ENCODE assay signal across 9 mouse cellular contexts in genomic region chr1:167689232-167689261, GRCm38 (mm10). TPM values are rescaled to one million over a fixed set of nuclear protein-coding genes. Genes with fewer than 3 reads are reported as not detected.
DNase-seq lines count a peak whose midpoint lies in the region; ATAC-seq and TF ChIP-seq lines count a peak whose summit lies in the region.
"Had no signal": no experiment of that assay in that cellular context is flagged by ENCODE, and none has a peak within 500 bp of the region (broad histone marks: within the 10 kb centered on the region; RNA-seq: fewer than 3 reads in every experiment).

Gene Lmx1a, plus strand, starts transcription at chr1:167689237.

- H3K9ac ChIP-seq in liver, adult 2 months (ENCODE audit: low read depth, low read length): no peak within 1 kb of the TSS
- peak within 1 kb of the TSS; percentile 62 for H3K9ac ChIP-seq in forebrain, embryonic 13.5 days
- H3K9ac ChIP-seq in limb, embryonic 11.5 days (ENCODE audit: low read length): peak within 1 kb of the TSS; percentile 55
- peak within 1 kb of the TSS; percentile 21; the same call in 1 of the 2 replicates for H3K9ac ChIP-seq in neural tube, embryonic 14.5 days (replicated peaks; ENCODE audit: low read depth, low read length)

- H3K27ac ChIP-seq in liver, adult 2 months (replicated peaks; ENCODE audit: insufficient read depth, low read depth, low read length): no peak within 1 kb of the TSS
- H3K27ac ChIP-seq in forebrain, embryonic 13.5 days: no peak within 1 kb of the TSS; the same call in 1 of the 2 replicates
- no peak within 1 kb of the TSS for H3K27ac ChIP-seq in limb, embryonic 11.5 days (replicated peaks; ENCODE audit: low read depth, low read length)
- H3K27ac ChIP-seq in neural tube, embryonic 14.5 days (ENCODE audit: low read depth, low read length): no peak within 1 kb of the TSS

- no peak for TF ChIP-seq POLR2A in liver, adult 2 months (IDR thresholded peaks at IDR 0.05; ENCODE audit: extremely low read depth, insufficient read depth, low read length)

- H3K27me3 ChIP-seq in liver, adult 2 months (ENCODE audit: control insufficient read depth, insufficient read depth, low read length): peaks cover 39% of the 10 kb centered on the region
- peaks cover 88% of the 10 kb centered on the region for H3K27me3 ChIP-seq in forebrain, embryonic 13.5 days
- peaks cover 71% of the 10 kb centered on the region for H3K27me3 ChIP-seq in limb, embryonic 11.5 days (ENCODE audit: control insufficient read depth, insufficient read depth, low read length)
- H3K27me3 ChIP-seq in neural tube, embryonic 14.5 days (ENCODE audit: control insufficient read depth, insufficient read depth, low read length): peaks cover 54% of the 10 kb centered on the region

- WGBS in liver, adult 2 months: 0% methylated on average over 3 of the region's 3 CpGs
- WGBS in forebrain, embryonic 13.5 days: 0% methylated on average over 2 of the region's 3 CpGs
- 0% methylated on average over 3 of the region's 3 CpGs for WGBS in limb, embryonic 11.5 days
- WGBS in neural tube, embryonic 14.5 days: 4% methylated on average over 3 of the region's 3 CpGs

- H3K79me2 ChIP-seq in liver, adult 2 months (ENCODE audit: control insufficient read depth, insufficient read depth, low read length): no peaks in the 10 kb centered on the region

- H3K4me3 ChIP-seq in liver, adult 2 months (ENCODE audit: insufficient read depth, low read depth, low read length): peak within 1 kb of the TSS; percentile 16; the same call in 1 of the 2 replicates
- H3K4me3 ChIP-seq in forebrain, embryonic 13.5 days: peak within 1 kb of the TSS; percentile 48
- H3K4me3 ChIP-seq in limb, embryonic 11.5 days (ENCODE audit: low read depth, low read length): peak within 1 kb of the TSS; percentile 44
- H3K4me3 ChIP-seq in neural tube, embryonic 14.5 days (ENCODE audit: low read depth, low read length): peak within 1 kb of the TSS; percentile 24

- H3K4me2 ChIP-seq in forebrain, embryonic 13.5 days: peak within 1 kb of the TSS; percentile 86
- H3K4me2 ChIP-seq in limb, embryonic 11.5 days (ENCODE audit: low read depth, severe bottlenecking): peak within 1 kb of the TSS; percentile 94
- peak within 1 kb of the TSS; percentile 47 for H3K4me2 ChIP-seq in neural tube, embryonic 14.5 days (ENCODE audit: low read depth, low read length)

- no peaks in the 10 kb centered on the region; the same call in 1 of the 2 replicates for H3K9me3 ChIP-seq in forebrain, embryonic 13.5 days (replicated peaks)
- no peaks in the 10 kb centered on the region for H3K9me3 ChIP-seq in limb, embryonic 11.5 days (ENCODE audit: control insufficient read depth, low read length)
- H3K9me3 ChIP-seq in neural tube, embryonic 14.5 days (ENCODE audit: control insufficient read depth, low read length): peaks cover 4% of the 10 kb centered on the region; the same call in 1 of the 2 replicates

- H3K4me1 ChIP-seq in liver, adult 2 months (ENCODE audit: control insufficient read depth, insufficient read depth, low read length): no peaks in the 10 kb centered on the region
- H3K4me1 ChIP-seq in forebrain, embryonic 13.5 days: peaks cover 23% of the 10 kb centered on the region
- H3K4me1 ChIP-seq in limb, embryonic 11.5 days (ENCODE audit: control insufficient read depth, insufficient read depth, low read length): peaks cover 10% of the 10 kb centered on the region; the same call in 1 of the 2 replicates
- peaks cover 4% of the 10 kb centered on the region for H3K4me1 ChIP-seq in neural tube, embryonic 14.5 days (ENCODE audit: control insufficient read depth, insufficient read depth, low read length)

- TF ChIP-seq CTCF in liver, adult 2 months (IDR thresholded peaks at IDR 0.05; ENCODE audit: low read depth, low read length): no peak

- no peaks in the 10 kb centered on the region for H3K36me3 ChIP-seq in liver, adult 2 months (ENCODE audit: control insufficient read depth, insufficient read depth, low read length)
- H3K36me3 ChIP-seq in forebrain, embryonic 13.5 days (ENCODE audit: poor library complexity, severe bottlenecking): no peaks in the 10 kb centered on the region
- no peaks in the 10 kb centered on the region for H3K36me3 ChIP-seq in limb, embryonic 11.5 days (ENCODE audit: control insufficient read depth, insufficient read depth, low read length)
- H3K36me3 ChIP-seq in neural tube, embryonic 14.5 days (ENCODE audit: control insufficient read depth, insufficient read depth, low read length): no peaks in the 10 kb centered on the region

- ATAC-seq in forebrain, embryonic 13.5 days: no peak
- ATAC-seq in limb, embryonic 11.5 days (ENCODE audit: insufficient number of reproducible peaks, low FRiP score, low TSS enrichment, low read depth): no peak
- no peak for ATAC-seq in neural tube, embryonic 14.5 days (ENCODE audit: low read depth)
- no peak for ATAC-seq in monocyte, adult 5-6 weeks (replicated peaks; ENCODE audit: insufficient number of reproducible peaks, low FRiP score, low TSS enrichment, poor library complexity, severe bottlenecking)

- DNase-seq in liver, adult 2 months (ENCODE audit: extremely low read depth, low read depth, low spot score): no peak
- DNase-seq in liver: no peak
- no peak for DNase-seq in limb, embryonic 11.5 days (ENCODE audit: low spot score)
- DNase-seq in layer of hippocampus, adult 9-11 months: no peak
- no peak for DNase-seq in thymus, postnatal 25 days

RNA-seq across cellular contexts. Expression of gene Lmx1a, which starts in this region (rescaled TPM):
- total RNA-seq in liver, adult 2 months (2014; rRNA removed): not detected in 2 replicates
- polyA plus RNA-seq in liver, adult 2 months (2012; rRNA removed): not detected in 2 replicates
- 2.5 and 9.2 TPM in 2 replicates for polyA plus RNA-seq in forebrain, embryonic 13.5 days (2015; fragmentation: Nextera tagmentation; extraction: Ambion mirVana)
- 0.97 and 1.1 TPM in 2 replicates for polyA plus RNA-seq in limb, embryonic 11.5 days (2014; fragmentation: Nextera tagmentation; extraction: Ambion mirVana)
- polyA plus RNA-seq in neural tube, embryonic 14.5 days (2014; fragmentation: Nextera tagmentation; extraction: Ambion mirVana): 0.25 and 0.55 TPM in 2 replicates
- not detected in 3 replicates for total RNA-seq in monocyte, adult 5-6 weeks (2017)
- total RNA-seq: hematopoietic stem cell, adult 5-6 weeks had no signal
